Mouse (Mus musculus) midbrain, embryonic 16.5 days (tissue): Measurements from ENCODE around the gene Spg21. TPM values are rescaled to one million over a fixed set of nuclear protein-coding genes. Genes with fewer than 3 reads are reported as not detected.
A peak's percentile ranks its signal among the peaks of the same experiment; 100 is the strongest.

Experiments used
- ATAC-seq: fragments of 200-750 bp; cut with Nextera tagmentation; 2 replicates; pipeline ENCODE4 v1.8.0; 2017; ENCODE audit warnings: moderate TSS enrichment
- H3K27ac ChIP-seq: fragments of 300-500 bp; sonication (generic); 2 replicates; pipeline ENCODE4 v1.5.1; 2014; ENCODE audit warnings: mild to moderate bottlenecking, low read length, mixed read lengths
- H3K27me3 ChIP-seq: fragments of 300-500 bp; sonication (generic); 2 replicates; pipeline ENCODE4 v1.6.1; 2014; ENCODE audit warnings: low read depth, low read length, mixed read lengths; ENCODE audit not compliant: control insufficient read depth, insufficient read depth
- H3K36me3 ChIP-seq: fragments of 300-500 bp; sonication (generic); 2 replicates; pipeline ENCODE4 v1.6.1; 2014; ENCODE audit warnings: mild to moderate bottlenecking, low read length, moderate library complexity, mixed read lengths; ENCODE audit not compliant: control insufficient read depth, insufficient read depth
- H3K4me1 ChIP-seq: fragments of 300-500 bp; sonication (generic); 2 replicates; pipeline ENCODE4 v1.6.1; 2014; ENCODE audit warnings: mild to moderate bottlenecking, low read length, mixed read lengths; ENCODE audit not compliant: control insufficient read depth, insufficient read depth
- H3K4me2 ChIP-seq: fragments of 300-500 bp; sonication (generic); 2 replicates; pipeline ENCODE4 v1.6.1; 2014; ENCODE audit warnings: mild to moderate bottlenecking, low read length, mixed read lengths
- H3K4me3 ChIP-seq: fragments of 300-500 bp; sonication (generic); 2 replicates; pipeline ENCODE4 v1.5.1; 2014; ENCODE audit warnings: low read depth, mild to moderate bottlenecking, low read length, moderate library complexity, mixed read lengths
- H3K9ac ChIP-seq: fragments of 300-500 bp; sonication (generic); 2 replicates; pipeline ENCODE4 v1.6.1; 2014; ENCODE audit warnings: low read depth, low read length, mixed read lengths
- H3K9me3 ChIP-seq: fragments of 300-500 bp; sonication (generic); replicated peaks from 2 replicates; pipeline ENCODE4 v1.6.1; 2014; ENCODE audit warnings: mild to moderate bottlenecking, low read length, mixed read lengths; ENCODE audit not compliant: control insufficient read depth, poor library complexity, severe bottlenecking
- WGBS: fragments of 180-500 bp; shearing (Covaris S2); extraction: QIAGEN DNeasy Blood & Tissue Kit; methylation state at CpG from one replicate; pipeline ENCODE4 v1.1.7; 2014; 5-methylcytosine and 5-hydroxymethylcytosine counted together
- polyA plus RNA-seq: library from polyadenylated mRNA; unstranded; fragments of >200 nt; fragmentation: Nextera tagmentation; extraction: Ambion mirVana; gene quantifications from 2 replicates; pipeline ENCODE4 v1.2.1, GENCODE M21; 2015

Gene Spg21
- polyA plus RNA-seq, 1 experiment from 2014 or later: 111 TPM

DNA sequence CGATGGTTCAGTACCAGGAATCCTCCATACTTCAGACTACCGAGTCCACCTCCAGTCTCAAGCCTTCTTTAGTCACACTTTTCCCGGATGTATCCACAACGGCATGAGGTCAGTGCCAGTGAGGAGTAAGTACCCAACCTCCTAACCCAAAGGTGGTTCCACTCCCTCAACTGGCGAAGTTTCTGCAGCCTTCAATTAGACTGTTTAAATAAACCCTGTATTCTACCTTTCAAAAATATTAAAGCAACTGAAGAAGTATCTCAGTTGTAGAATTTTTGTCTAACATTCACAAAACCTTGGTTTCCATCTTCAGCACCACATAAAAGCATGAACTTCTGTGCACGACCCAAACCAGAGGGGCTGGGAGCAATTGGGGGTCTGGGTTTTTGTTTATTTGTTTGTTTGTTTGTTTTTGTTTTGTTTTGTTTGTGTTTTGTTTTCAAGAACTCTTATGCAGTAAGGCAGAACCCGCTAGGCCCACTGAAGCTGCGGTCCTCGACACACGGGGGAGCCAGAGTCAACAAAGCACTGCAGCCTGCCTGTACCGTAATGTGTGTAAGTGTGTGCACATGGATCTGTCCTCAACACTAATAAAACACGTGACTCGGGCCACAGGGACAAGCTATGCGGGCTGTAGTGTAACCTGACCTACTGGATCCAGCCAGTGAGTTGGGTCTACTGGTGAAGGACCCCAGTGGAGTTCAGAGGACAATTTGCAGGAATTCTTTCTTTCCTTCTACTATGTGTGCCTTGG lies 63.0 kb downstream of the Spg21 start:
- H3K27me3 ChIP-seq: no peaks in the 10 kb centered on the region
- ATAC-seq: peak; percentile 71
- no peaks in the 10 kb centered on the region for H3K36me3 ChIP-seq
- H3K4me3 ChIP-seq: no peak overlapping the region
- no peak overlapping the region for H3K9ac ChIP-seq
- no peaks in the 10 kb centered on the region for H3K9me3 ChIP-seq
- peak overlapping the region; percentile 44 for H3K4me2 ChIP-seq
- 24% methylated on average over 14 of the region's 14 CpGs for WGBS
- peaks cover 7% of the 10 kb centered on the region; the same call in 1 of the 2 replicates for H3K4me1 ChIP-seq
- no peak overlapping the region for H3K27ac ChIP-seq

DNA sequence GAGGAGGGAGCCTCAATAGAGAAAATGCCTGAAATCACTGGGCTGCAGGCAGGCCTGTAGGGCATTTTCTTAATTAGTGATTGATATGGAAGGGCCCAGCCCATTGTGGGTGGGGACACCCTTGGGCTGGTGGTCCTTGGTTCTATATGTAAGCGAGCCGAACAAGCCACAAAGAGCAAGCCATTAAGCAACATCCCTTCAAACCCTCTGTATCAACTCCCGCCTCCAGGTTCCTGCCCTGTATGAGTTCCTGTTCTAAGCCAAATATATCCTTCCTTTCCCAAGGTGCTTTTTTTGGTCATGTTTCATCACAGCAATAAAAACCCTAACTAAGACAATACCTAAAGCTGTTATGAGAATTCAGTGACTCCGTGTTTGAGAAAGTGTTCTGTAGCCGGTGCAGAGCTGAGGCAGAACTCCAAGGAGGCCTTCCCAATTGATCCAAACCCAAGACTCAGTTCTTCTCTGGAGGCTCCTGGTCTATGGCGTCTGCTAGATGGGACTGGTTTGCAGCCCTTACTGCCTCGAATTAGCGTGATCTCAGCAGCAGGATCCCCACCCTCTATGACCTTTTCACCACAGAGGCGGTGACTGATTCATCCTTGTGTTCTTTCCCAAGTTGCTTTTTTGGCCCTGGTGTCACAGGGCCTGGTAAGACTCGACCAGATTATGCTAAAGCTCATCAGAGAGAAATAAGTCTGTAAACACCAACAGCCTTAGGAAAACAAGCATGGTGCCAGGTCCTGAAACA lies 64.9 kb downstream of the Spg21 start:
- no peaks in the 10 kb centered on the region for H3K27me3 ChIP-seq
- no peak overlapping the region for H3K27ac ChIP-seq
- no peaks in the 10 kb centered on the region for H3K36me3 ChIP-seq
- H3K4me1 ChIP-seq: peaks cover 5% of the 10 kb centered on the region; the same call in 1 of the 2 replicates
- H3K9me3 ChIP-seq: no peaks in the 10 kb centered on the region
- ATAC-seq: no peak
- 86% methylated on average over 10 of the region's 10 CpGs for WGBS
- H3K4me2 ChIP-seq: no peak overlapping the region
- H3K4me3 ChIP-seq: no peak overlapping the region
- no peak overlapping the region for H3K9ac ChIP-seq

DNA sequence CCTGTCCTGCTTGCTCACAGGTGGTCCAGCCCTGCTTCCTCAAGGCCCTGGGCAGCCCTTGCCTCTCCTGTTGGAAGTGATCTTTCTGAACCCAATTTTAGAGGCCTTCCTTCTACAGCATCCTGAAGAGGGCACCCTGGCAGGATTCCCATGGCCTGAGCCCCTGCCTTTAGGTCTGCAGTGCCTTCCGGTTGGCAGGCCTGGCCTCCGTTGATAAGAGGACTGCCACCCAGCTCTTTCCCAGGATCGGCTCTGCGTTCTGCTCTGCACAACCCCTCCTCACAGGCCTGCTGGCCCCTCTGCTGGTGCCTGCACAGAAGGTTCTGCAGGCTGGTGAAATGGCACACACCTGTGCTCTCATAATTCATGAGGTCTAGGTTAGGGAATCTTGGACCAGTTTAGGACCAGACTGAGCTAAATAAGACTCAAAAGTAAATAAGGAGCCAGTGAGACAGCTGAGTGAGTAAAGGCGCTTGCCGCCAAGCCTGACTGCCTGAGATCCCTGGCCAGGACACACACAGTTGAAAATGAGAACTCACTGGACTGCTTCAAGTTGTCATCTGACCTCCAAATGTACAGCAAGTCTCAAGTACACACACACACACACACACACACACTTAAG lies 67.8 kb downstream of the Spg21 start:
- ATAC-seq: no peak
- WGBS: 82% methylated on average over 6 of the region's 6 CpGs
- Histone ChIP-seq H3K9ac (no peak overlapping the region), H3K4me2 (no peak overlapping the region), H3K27me3 (no peaks in the 10 kb centered on the region), H3K27ac (no peak overlapping the region), H3K4me3 (no peak overlapping the region), H3K9me3 (no peaks in the 10 kb centered on the region), H3K4me1 (0 out of 2 replicates have a peak, but pooled peaks cover 3% of the 10 kb centered on the region), H3K36me3 (no peaks in the 10 kb centered on the region)

DNA sequence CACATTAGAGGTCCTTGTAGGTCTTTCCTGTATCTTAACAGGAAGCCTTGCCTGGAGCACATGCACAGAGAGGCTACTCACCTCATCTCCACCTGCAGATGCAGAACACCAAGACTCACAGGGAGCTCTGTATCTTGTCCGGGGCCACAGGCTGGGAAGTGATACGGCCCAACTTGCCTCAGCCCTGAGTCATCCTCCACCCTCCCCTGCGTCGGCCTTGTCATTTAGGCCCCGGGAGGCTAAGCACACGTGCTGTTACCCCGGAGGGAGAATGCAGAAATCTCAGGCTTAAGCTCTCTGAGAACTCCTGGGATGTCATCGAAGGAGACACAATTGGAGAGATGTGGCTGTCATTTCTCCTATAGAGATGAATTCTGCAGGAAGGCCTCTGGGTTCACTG lies 68.9 kb downstream of the Spg21 start:
- H3K4me1 ChIP-seq: no peaks in the 10 kb centered on the region
- H3K27me3 ChIP-seq: no peaks in the 10 kb centered on the region
- H3K27ac ChIP-seq: no peak overlapping the region
- H3K4me2 ChIP-seq: no peak overlapping the region
- no peak overlapping the region for H3K4me3 ChIP-seq
- WGBS: 55% methylated on average over 8 of the region's 8 CpGs
- no peak overlapping the region for H3K9ac ChIP-seq
- H3K9me3 ChIP-seq: no peaks in the 10 kb centered on the region
- no peaks in the 10 kb centered on the region for H3K36me3 ChIP-seq
- no peak for ATAC-seq

DNA sequence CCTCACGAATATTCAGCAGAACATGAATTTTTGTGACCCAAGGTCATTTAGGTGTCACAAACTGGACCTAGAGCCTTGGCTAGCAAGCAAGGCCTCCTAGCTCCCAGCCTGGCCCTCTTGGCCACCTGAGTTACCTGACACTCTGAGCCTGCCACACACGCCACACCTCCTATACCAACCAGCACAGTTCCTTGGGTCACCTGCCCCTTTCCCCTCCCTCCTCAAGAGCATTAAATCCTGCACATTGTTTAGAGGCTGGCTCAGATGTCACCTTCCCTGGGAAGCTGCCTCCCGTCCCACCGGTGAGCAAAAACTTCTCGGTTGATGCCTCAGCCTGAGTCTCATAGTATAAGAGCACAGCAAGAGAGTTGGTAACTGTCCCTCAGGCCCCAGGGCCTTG lies 70.5 kb downstream of the Spg21 start:
- H3K4me3 ChIP-seq: no peak overlapping the region

DNA sequence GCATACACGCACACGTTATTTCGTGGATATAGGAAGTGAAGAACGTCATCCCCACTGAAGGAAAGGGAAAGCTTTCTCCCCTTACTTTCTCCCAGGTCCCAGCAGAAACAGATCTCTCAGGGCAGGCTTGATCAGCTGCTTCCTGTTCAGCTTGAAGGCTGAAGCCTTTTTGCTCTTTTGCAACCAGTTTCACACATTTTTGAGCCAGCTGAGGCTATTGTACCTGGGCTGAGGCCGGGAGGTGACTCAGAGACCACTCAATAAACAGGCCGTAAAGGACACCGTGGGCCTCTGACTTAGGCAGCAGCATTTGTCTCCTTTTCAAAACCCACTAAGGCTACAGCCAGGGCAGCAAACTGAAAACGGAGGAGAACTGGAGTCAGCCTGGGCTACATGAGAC lies 72.2 kb downstream of the Spg21 start:
- no peak overlapping the region for H3K4me3 ChIP-seq
- H3K27ac ChIP-seq: no peak overlapping the region
- no peak for ATAC-seq
- no peak overlapping the region for H3K9ac ChIP-seq
- WGBS: 89% methylated on average over 8 of the region's 8 CpGs
- H3K4me2 ChIP-seq: no peak overlapping the region
- no peaks in the 10 kb centered on the region for H3K9me3 ChIP-seq
- no peaks in the 10 kb centered on the region for H3K27me3 ChIP-seq
- H3K4me1 ChIP-seq: no peaks in the 10 kb centered on the region
- H3K36me3 ChIP-seq: no peaks in the 10 kb centered on the region

More for the DNA sequence above, 70.5 kb downstream of the Spg21 start:
- Histone ChIP-seq H3K9me3 (no peaks in the 10 kb centered on the region), H3K36me3 (no peaks in the 10 kb centered on the region), H3K4me2 (no peak overlapping the region), H3K27ac (no peak overlapping the region), H3K4me1 (no peaks in the 10 kb centered on the region), H3K9ac (no peak overlapping the region), H3K27me3 (no peaks in the 10 kb centered on the region)
- ATAC-seq: no peak
- 85% methylated on average over 5 of the region's 5 CpGs for WGBS

DNA sequence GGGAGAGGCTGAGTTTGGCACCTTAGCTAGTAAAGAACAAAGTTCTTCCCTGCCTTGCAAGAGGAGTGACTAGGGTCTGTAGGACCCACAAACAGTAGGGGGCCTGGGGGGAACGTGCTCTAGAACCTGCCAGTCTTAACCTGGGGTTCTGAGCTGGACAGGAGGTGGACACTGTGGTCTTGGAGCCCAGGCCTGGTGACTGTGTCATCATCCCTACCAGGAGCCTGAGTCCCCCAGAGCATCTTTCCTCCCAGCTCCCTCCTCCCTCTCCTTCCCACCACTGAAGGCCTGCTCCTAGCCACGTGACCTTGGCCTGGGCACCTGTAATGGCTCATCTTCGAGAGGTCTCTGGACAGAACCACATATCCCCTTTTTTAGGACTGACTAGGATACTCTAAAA lies 73.4 kb downstream of the Spg21 start:
- no peaks in the 10 kb centered on the region for H3K36me3 ChIP-seq
- H3K9me3 ChIP-seq: no peaks in the 10 kb centered on the region
- ATAC-seq: no peak
- H3K9ac ChIP-seq: no peak overlapping the region
- no peaks in the 10 kb centered on the region for H3K27me3 ChIP-seq
- no peak overlapping the region for H3K4me2 ChIP-seq
- no peaks in the 10 kb centered on the region for H3K4me1 ChIP-seq
- 87% methylated on average over 3 of the region's 3 CpGs for WGBS
- H3K4me3 ChIP-seq: no peak overlapping the region
- no peak overlapping the region for H3K27ac ChIP-seq

DNA sequence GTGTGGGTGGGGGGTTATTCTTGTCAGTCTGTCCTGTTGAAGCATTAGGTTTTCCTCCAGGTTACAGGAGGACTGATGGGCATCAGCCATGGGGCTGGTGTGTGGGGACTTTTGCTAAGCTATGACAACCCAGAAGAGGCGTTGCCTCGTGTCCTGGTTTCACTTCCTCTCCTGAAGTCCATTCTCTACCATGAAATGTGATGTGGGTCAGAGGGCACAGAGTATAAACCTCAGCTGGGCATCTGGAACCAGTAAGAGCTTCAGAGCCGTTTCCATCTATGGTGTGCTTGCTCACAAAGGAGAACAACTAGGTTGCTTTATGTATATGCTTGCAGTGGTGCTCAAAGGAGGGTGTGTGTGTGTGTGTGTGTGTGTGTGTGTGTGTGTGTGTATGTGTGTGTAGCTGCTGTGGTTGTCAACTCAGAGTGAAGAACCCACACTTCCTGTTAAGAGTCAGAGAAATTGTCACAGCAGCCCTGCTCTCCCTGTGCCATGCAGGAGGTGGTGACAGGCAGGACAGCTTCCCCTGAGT lies 74.5 kb downstream of the Spg21 start:
- Histone ChIP-seq H3K4me1 (no peaks in the 10 kb centered on the region), H3K4me3 (no peak overlapping the region), H3K9me3 (no peaks in the 10 kb centered on the region), H3K36me3 (no peaks in the 10 kb centered on the region), H3K27ac (no peak overlapping the region), H3K4me2 (no peak overlapping the region), H3K27me3 (no peaks in the 10 kb centered on the region), H3K9ac (no peak overlapping the region)
- 84% methylated on average over 3 of the region's 3 CpGs for WGBS
- no peak for ATAC-seq
